Mouse (Mus musculus) forebrain, embryonic 12.5 days (tissue): ENCODE measurements at regions not wholly inside any gene's neighbourhood (a gene's known extent, or its start where the extent isn't known, plus 50 kb on each side); places are given as distances from the start of the nearest gene placed in this dataset.
"Not testable (repeated sequence)": the region's sequence is repeated elsewhere in the genome, so short reads cannot be mapped to it uniquely, and the experiment has no call there.

Experiments
- ATAC-seq: fragments of 200-750 bp; cut with Nextera tagmentation; 2 replicates; pipeline ENCODE4 v1.8.0; 2017; ENCODE audit warnings: moderate TSS enrichment; ENCODE audit not compliant: low FRiP score
- H3K27ac ChIP-seq: fragments of 300-500 bp; sonication (generic); 2 replicates; pipeline ENCODE4 v1.5.1; 2016; ENCODE audit warnings: mild to moderate bottlenecking
- H3K27me3 ChIP-seq: fragments of 300-500 bp; sonication (generic); 2 replicates; pipeline ENCODE4 v1.6.1; 2016; ENCODE audit warnings: mild to moderate bottlenecking
- H3K36me3 ChIP-seq: fragments of 300-500 bp; sonication (generic); replicated peaks from 2 replicates; pipeline ENCODE4 v1.6.1; 2016; ENCODE audit warnings: mild to moderate bottlenecking
- H3K4me1 ChIP-seq: fragments of 300-500 bp; sonication (generic); 2 replicates; pipeline ENCODE4 v1.6.1; 2016
- H3K4me2 ChIP-seq: fragments of 300-500 bp; sonication (generic); 2 replicates; pipeline ENCODE4 v1.6.1; 2016; ENCODE audit warnings: mild to moderate bottlenecking, moderate library complexity
- H3K4me3 ChIP-seq: fragments of 300-500 bp; sonication (generic); replicated peaks from 2 replicates; pipeline ENCODE4 v1.5.1; 2016; ENCODE audit warnings: mild to moderate bottlenecking
- H3K9ac ChIP-seq: fragments of 300-500 bp; sonication (generic); 2 replicates; pipeline ENCODE4 v1.6.1; 2016; ENCODE audit warnings: mild to moderate bottlenecking
- H3K9me3 ChIP-seq: fragments of 300-500 bp; sonication (generic); 2 replicates; pipeline ENCODE4 v1.6.1; 2016
- WGBS: fragments of 180-500 bp; shearing (Covaris S2); methylation state at CpG from one replicate; pipeline ENCODE4 v1.1.7; 2016; 5-methylcytosine and 5-hydroxymethylcytosine counted together

GRCm38 (mm10) chr9:86099325-86099724 lies 257.1 kb downstream of the Tpbg start:
- 92% methylated on average over 1 of the region's 1 CpGs for WGBS

GRCm38 (mm10) chr9:86101360-86102086 lies 259.3 kb downstream of the Tpbg start:
- Histone ChIP-seq H3K27ac (no peak overlapping the region), H3K9me3 (no peaks in the 10 kb centered on the region), H3K27me3 (no peaks in the 10 kb centered on the region), H3K4me1 (no peaks in the 10 kb centered on the region), H3K36me3 (no peaks in the 10 kb centered on the region), H3K4me2 (no peak overlapping the region), H3K4me3 (no peak overlapping the region), H3K9ac (no peak overlapping the region)
- no peak for ATAC-seq
- WGBS = 83% methylated on average over 8 of the region's 8 CpGs

More at GRCm38 (mm10) chr9:86099325-86099724, 257.1 kb downstream of the Tpbg start:
- Histone ChIP-seq H3K4me2 (no peak overlapping the region), H3K9ac (no peak overlapping the region), H3K36me3 (no peaks in the 10 kb centered on the region), H3K4me3 (no peak overlapping the region), H3K9me3 (no peaks in the 10 kb centered on the region), H3K4me1 (no peaks in the 10 kb centered on the region), H3K27ac (no peak overlapping the region), H3K27me3 (no peaks in the 10 kb centered on the region)
- ATAC-seq = no peak

DNA sequence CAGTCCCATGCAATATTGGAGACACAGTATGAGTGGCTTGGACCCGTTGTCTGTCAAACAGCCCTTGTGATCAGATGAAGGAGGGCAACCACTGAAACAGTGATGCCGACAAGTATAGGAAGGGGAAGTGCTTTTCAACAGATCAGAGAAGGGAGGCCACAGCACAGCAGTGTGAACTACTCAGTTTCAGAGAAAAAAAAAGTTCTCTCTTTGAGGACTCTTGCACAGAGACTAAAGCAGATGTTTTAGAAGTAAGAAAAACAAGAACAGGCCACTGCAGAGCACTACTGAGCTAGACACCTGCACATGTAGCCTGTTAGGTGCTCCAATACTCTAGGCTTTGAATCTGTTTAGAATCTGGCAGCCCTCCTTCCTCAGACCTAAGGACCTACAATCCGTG lies 261.4 kb downstream of the Tpbg start:
- ATAC-seq = no peak
- Histone ChIP-seq H3K27me3 (no peaks in the 10 kb centered on the region), H3K4me2 (no peak overlapping the region), H3K27ac (no peak overlapping the region), H3K9me3 (no peaks in the 10 kb centered on the region), H3K4me1 (no peaks in the 10 kb centered on the region), H3K4me3 (no peak overlapping the region), H3K9ac (no peak overlapping the region), H3K36me3 (no peaks in the 10 kb centered on the region)
- WGBS = 77% methylated on average over 3 of the region's 3 CpGs

DNA sequence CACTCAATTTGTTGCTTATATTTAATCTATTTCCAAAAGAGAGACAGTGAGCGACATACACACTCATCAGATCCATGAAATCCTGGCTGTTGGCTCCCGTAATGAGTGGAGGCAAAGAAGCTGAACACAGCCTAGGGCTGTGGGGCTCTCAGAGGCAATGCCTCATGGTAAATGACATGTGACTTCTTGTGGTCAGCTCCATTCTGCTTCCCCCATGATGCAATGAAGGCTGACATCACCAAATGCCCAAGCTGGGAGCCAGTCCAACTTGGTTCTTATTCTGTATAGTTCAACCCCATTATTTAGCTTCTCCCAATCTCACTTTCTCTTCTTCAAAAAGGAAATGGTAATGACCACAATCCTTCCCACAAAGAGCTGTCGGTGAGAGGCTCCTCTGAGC lies 262.5 kb downstream of the Tpbg start:
- Histone ChIP-seq H3K4me3 (no peak overlapping the region), H3K4me2 (no peak overlapping the region), H3K27ac (no peak overlapping the region), H3K4me1 (no peaks in the 10 kb centered on the region), H3K9me3 (no peaks in the 10 kb centered on the region), H3K9ac (no peak overlapping the region), H3K36me3 (no peaks in the 10 kb centered on the region), H3K27me3 (no peaks in the 10 kb centered on the region)
- no peak for ATAC-seq
- 78% methylated on average over 3 of the region's 3 CpGs for WGBS

GRCm38 (mm10) chr9:86105851-86106250 lies 263.7 kb downstream of the Tpbg start:
- H3K36me3 ChIP-seq = no peaks in the 10 kb centered on the region
- no peaks in the 10 kb centered on the region for H3K4me1 ChIP-seq
- WGBS = 79% methylated on average over 3 of the region's 3 CpGs
- H3K27me3 ChIP-seq = no peaks in the 10 kb centered on the region
- 0 out of 2 replicates have a peak, but pooled peaks cover 3% of the 10 kb centered on the region for H3K9me3 ChIP-seq
- H3K4me3 ChIP-seq = no peak overlapping the region
- H3K4me2 ChIP-seq = no peak overlapping the region
- no peak overlapping the region for H3K9ac ChIP-seq
- H3K27ac ChIP-seq = no peak overlapping the region
- ATAC-seq = no peak

GRCm38 (mm10) chr9:86109906-86110305 lies 267.7 kb downstream of the Tpbg start:
- no peak for ATAC-seq
- no peak overlapping the region for H3K4me3 ChIP-seq
- H3K27ac ChIP-seq = no peak overlapping the region
- H3K36me3 ChIP-seq = no peaks in the 10 kb centered on the region
- 0 out of 2 replicates have a peak, but pooled peaks cover 3% of the 10 kb centered on the region for H3K9me3 ChIP-seq
- H3K9ac ChIP-seq = no peak overlapping the region
- WGBS = 69% methylated on average over 1 of the region's 1 CpGs
- no peak overlapping the region for H3K4me2 ChIP-seq
- H3K4me1 ChIP-seq = no peaks in the 10 kb centered on the region
- H3K27me3 ChIP-seq = no peaks in the 10 kb centered on the region

- no peak overlapping the region for H3K9ac ChIP-seq
- H3K36me3 ChIP-seq = no peaks in the 10 kb centered on the region
- H3K27me3 ChIP-seq = no peaks in the 10 kb centered on the region
- ATAC-seq = no peak
- H3K4me3 ChIP-seq = no peak overlapping the region
- WGBS = 78% methylated on average over 3 of the region's 3 CpGs
- no peaks in the 10 kb centered on the region for H3K4me1 ChIP-seq
- no peak overlapping the region for H3K4me2 ChIP-seq
- no peaks in the 10 kb centered on the region for H3K9me3 ChIP-seq
- H3K27ac ChIP-seq = no peak overlapping the region
These were observed 277.2 kb downstream of the Tpbg start for GRCm38 (mm10) chr9:86119370-86119769.

- H3K9ac ChIP-seq, ATAC-seq, H3K36me3 ChIP-seq, H3K4me2 ChIP-seq, H3K9me3 ChIP-seq, H3K4me1 ChIP-seq, H3K27me3 ChIP-seq, H3K27ac ChIP-seq, H3K4me3 ChIP-seq: not testable (repeated sequence)
- 69% methylated on average over 1 of the region's 1 CpGs for WGBS
These were observed 293.4 kb downstream of the Tpbg start for GRCm38 (mm10) chr9:86135617-86136016.

DNA sequence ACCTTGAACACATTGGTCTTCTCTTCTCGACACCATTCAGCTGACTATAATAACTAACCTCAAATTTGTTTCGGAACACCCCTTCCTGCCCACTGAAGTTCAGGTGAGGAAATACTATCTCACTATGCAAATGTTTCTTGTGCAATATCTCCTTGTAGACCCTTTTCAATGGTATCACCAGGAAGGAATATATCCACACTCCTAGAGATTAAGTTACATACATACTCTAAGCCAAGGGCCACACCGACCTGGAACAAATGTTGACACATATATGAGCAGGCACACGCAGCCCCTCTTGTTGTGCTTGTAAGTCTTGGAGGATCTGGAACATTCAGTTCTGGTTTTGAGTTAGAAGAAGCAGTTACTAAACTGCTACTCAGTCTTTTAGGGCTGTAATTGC lies 303.7 kb downstream of the Tpbg start:
- no peaks in the 10 kb centered on the region for H3K27me3 ChIP-seq
- no peak overlapping the region for H3K4me2 ChIP-seq
- ATAC-seq = no peak
- H3K9ac ChIP-seq = no peak overlapping the region
- no peaks in the 10 kb centered on the region for H3K9me3 ChIP-seq
- WGBS = 93% methylated on average over 4 of the region's 4 CpGs
- no peak overlapping the region for H3K27ac ChIP-seq
- no peaks in the 10 kb centered on the region for H3K4me1 ChIP-seq
- H3K36me3 ChIP-seq = no peaks in the 10 kb centered on the region
- no peak overlapping the region for H3K4me3 ChIP-seq

DNA sequence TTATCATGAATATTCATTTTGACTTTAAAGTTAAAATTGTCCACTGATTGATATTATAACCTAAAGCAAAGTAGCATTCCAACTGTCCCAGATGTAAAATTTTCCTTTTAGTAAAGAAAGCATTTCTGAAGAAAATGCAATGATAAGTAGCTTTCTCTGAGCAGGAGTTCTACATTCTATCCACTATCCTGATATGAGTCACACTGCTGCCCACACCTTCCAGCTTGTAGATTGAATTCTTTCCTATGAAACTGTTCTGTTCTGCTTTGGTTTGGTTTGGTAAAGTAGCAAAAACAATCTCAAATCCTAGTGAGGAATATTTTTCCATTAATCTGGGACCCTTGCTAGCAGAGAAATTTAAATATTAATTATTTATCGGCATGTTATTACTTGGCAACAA lies 304.4 kb downstream of the Ube2cbp start:
- ATAC-seq = no peak
- H3K9ac ChIP-seq = no peak overlapping the region
- no peak overlapping the region for H3K4me3 ChIP-seq
- H3K4me2 ChIP-seq = no peak overlapping the region
- H3K4me1 ChIP-seq = no peaks in the 10 kb centered on the region
- H3K27me3 ChIP-seq = no peaks in the 10 kb centered on the region
- H3K9me3 ChIP-seq = no peaks in the 10 kb centered on the region
- 95% methylated on average over 1 of the region's 1 CpGs for WGBS
- H3K36me3 ChIP-seq = no peaks in the 10 kb centered on the region
- no peak overlapping the region for H3K27ac ChIP-seq

GRCm38 (mm10) chr9:86166362-86167067 lies 298.2 kb downstream of the Ube2cbp start:
- Histone ChIP-seq H3K36me3 (no peaks in the 10 kb centered on the region), H3K4me2 (no peak overlapping the region), H3K9ac (no peak overlapping the region), H3K4me3 (no peak overlapping the region), H3K27ac (no peak overlapping the region), H3K9me3 (no peaks in the 10 kb centered on the region), H3K4me1 (peaks cover 8% of the 10 kb centered on the region; the same call in 1 of the 2 replicates), H3K27me3 (no peaks in the 10 kb centered on the region)
- whole genome bisulfite sequencing = 73% methylated on average over 3 of the region's 3 CpGs
- no peak for ATAC-seq

DNA sequence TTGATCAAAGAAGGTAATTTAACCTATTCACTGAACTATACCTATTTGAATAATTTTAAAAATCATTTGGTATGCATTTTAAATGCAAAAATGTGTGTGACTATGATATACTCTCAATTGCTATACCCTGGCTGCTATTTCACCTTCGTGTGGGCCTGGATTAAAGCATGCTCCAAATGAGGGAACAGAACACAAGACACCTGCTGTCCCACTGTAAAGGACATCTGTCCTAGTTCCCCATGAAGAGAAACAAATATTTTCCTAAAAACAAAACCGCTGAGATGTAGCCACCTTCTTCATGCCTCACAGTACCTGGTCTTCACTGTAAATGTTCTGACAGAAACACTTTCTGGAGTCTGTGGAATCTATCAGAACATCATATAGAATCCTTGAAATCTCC lies 294.0 kb downstream of the Ube2cbp start:
- Histone ChIP-seq H3K27me3 (no peaks in the 10 kb centered on the region), H3K36me3 (no peaks in the 10 kb centered on the region), H3K27ac (no peak overlapping the region), H3K4me3 (no peak overlapping the region), H3K9me3 (no peaks in the 10 kb centered on the region), H3K9ac (no peak overlapping the region), H3K4me1 (peaks cover 8% of the 10 kb centered on the region; the same call in 1 of the 2 replicates), H3K4me2 (no peak overlapping the region)
- ATAC-seq = no peak
- 87% methylated on average over 2 of the region's 2 CpGs for WGBS
